Mouse (Mus musculus) kidney, postnatal 36 days (tissue): ENCODE results near the gene Gm49405.
A peak's percentile ranks its signal among the peaks of the same experiment; 100 is the strongest.
"Not testable (repeated sequence)": the region's sequence is repeated elsewhere in the genome, so short reads cannot be mapped to it uniquely, and the experiment has no call there.

Experiments used
- DNase-seq, 2 experiments: peaks; one replicate each; pipeline ENCODE4 v3.0.0; 2021 to 2022; ENCODE audit warnings: mixed read lengths in 2 of 2

Gm49405 gene

GRCm38 (mm10) chr19:4000119-4000900 is at the start of gene Gm49405, which contains the start of gene Nudt8:
Gene Gm49405, plus strand, starts transcription at chr19:4000626.
Gene Nudt8, plus strand, starts transcription at chr19:4000580.
- peak; percentile 97 to 99 for DNase-seq

- no peak for DNase-seq
Measured at GRCm38 (mm10) chr19:3951461-3951860, 49.0 kb upstream of the Gm49405 start.

GRCm38 (mm10) chr19:3952099-3952498 is 48.3 kb upstream of the Gm49405 start:
- no peak for DNase-seq

GRCm38 (mm10) chr19:3955033-3955432 is 45.4 kb upstream of the Gm49405 start:
- DNase-seq: peak; percentile 26 to 33

- peak in 1 of 2 experiments; percentile 48 for DNase-seq
Measured at GRCm38 (mm10) chr19:3955804-3956203, 44.6 kb upstream of the Gm49405 start.

- peak; percentile 42 to 54 for DNase-seq
Measured at GRCm38 (mm10) chr19:3957296-3958036, 43.0 kb upstream of the Gm49405 start.

GRCm38 (mm10) chr19:3958470-3958869 is 42.0 kb upstream of the Gm49405 start, which contains the start of gene Aldh3b3:
Gene Aldh3b3, plus strand, starts transcription at chr19:3958645.
- peak; percentile 40 to 65 for DNase-seq

GRCm38 (mm10) chr19:3959030-3959429 is 41.4 kb upstream of the Gm49405 start:
- DNase-seq: peak; percentile 66 to 79

- no peak for DNase-seq
Measured at GRCm38 (mm10) chr19:3960211-3960610, 40.2 kb upstream of the Gm49405 start.

- not testable (repeated sequence) for DNase-seq
Measured at GRCm38 (mm10) chr19:3961805-3962204, 38.6 kb upstream of the Gm49405 start.

GRCm38 (mm10) chr19:3962469-3962868 is 38.0 kb upstream of the Gm49405 start:
- DNase-seq: peak in 1 of 2 experiments; percentile 59

- no peak for DNase-seq
Measured at GRCm38 (mm10) chr19:3964030-3964429, 36.4 kb upstream of the Gm49405 start.

- no peak for DNase-seq
Measured at GRCm38 (mm10) chr19:3966330-3967075, 33.9 kb upstream of the Gm49405 start.

GRCm38 (mm10) chr19:3967258-3967657 is 33.2 kb upstream of the Gm49405 start:
- DNase-seq: no peak

GRCm38 (mm10) chr19:3972229-3972628 is 28.2 kb upstream of the Gm49405 start, which contains the start of gene Aldh3b2:
Gene Aldh3b2, plus strand, starts transcription at chr19:3972328.
- no peak for DNase-seq

- DNase-seq: not testable (repeated sequence)
Measured at GRCm38 (mm10) chr19:3974608-3975007, 25.8 kb upstream of the Gm49405 start.

- DNase-seq: no peak
Measured at GRCm38 (mm10) chr19:3975866-3976265, 24.6 kb upstream of the Gm49405 start.

- DNase-seq: peak; percentile 89 to 90
Measured at GRCm38 (mm10) chr19:3980309-3980708, 20.1 kb upstream of the Gm49405 start.

GRCm38 (mm10) chr19:3980917-3981316 is 19.5 kb upstream of the Gm49405 start:
- no peak for DNase-seq

- DNase-seq: peak in 1 of 2 experiments; percentile 59
Measured at GRCm38 (mm10) chr19:3983527-3984200, 16.8 kb upstream of the Gm49405 start.

- DNase-seq: peak; percentile 84 to 93
Measured at GRCm38 (mm10) chr19:3985261-3985681, 15.2 kb upstream of the Gm49405 start.

GRCm38 (mm10) chr19:3986334-3986733 is 14.1 kb upstream of the Gm49405 start, which contains the start of gene Acy3:
Gene Acy3, plus strand, starts transcription at chr19:3986570.
- peak; percentile 96 to 98 for DNase-seq
